Mouse (Mus musculus): Measurements from ENCODE around the gene Tmprss3.

GRCm38 (mm10) chr17:31152966-31153499, 45.7 kb downstream of the Tmprss3 start:
- TF ChIP-seq CTCF (IDR thresholded peaks at IDR 0.05; ENCODE audit: low read depth) (no peak), EP300 (IDR thresholded peaks at IDR 0.05; ENCODE audit: low read depth) (no peak)

All from liver, postnatal 0 days (tissue).